Mouse (Mus musculus) T-helper 2 cell (primary cell): Measurements from ENCODE around the gene Tspan4.

Source experiments
- in situ Hi-C: fragments of 300-600 bp; cut with MboI, MseI; formaldehyde crosslinking; loops from one replicate; pipeline ENCODE4 v1.15.1; 2025; ENCODE audit warnings: high pct_unique_total_duplicates

Tspan4 gene

GRCm38 (mm10) chr7:141502556-141502905 lies 27.5 kb downstream of the Tspan4 start:
- in situ Hi-C loops = no loop called here

- in situ Hi-C loops = no loop called here
Observed at GRCm38 (mm10) chr7:141506278-141506677, 31.2 kb downstream of the Tspan4 start.

GRCm38 (mm10) chr7:141508160-141508559 lies 33.1 kb downstream of the Tspan4 start:
- in situ Hi-C loops = no loop called here

- in situ Hi-C loops = no loop called here
Observed at GRCm38 (mm10) chr7:141510196-141510595, 35.2 kb downstream of the Tspan4 start.

- in situ Hi-C loops = no loop called here
Observed at GRCm38 (mm10) chr7:141510681-141511191, 35.7 kb downstream of the Tspan4 start.

GRCm38 (mm10) chr7:141517638-141518037 lies 42.6 kb downstream of the Tspan4 start:
- in situ Hi-C loops = loop anchor here (5.0 kb wide), 1 partner anchor 150 kb away; no protein-coding TSS in a partner anchor

GRCm38 (mm10) chr7:141518296-141518695 lies 43.3 kb downstream of the Tspan4 start:
- in situ Hi-C loops = loop anchor here (5.0 kb wide), 1 partner anchor 149 kb away; no protein-coding TSS in a partner anchor

GRCm38 (mm10) chr7:141518926-141519325 lies 43.9 kb downstream of the Tspan4 start:
- in situ Hi-C loops = loop anchor here (5.0 kb wide), 1 partner anchor 148 kb away; no protein-coding TSS in a partner anchor

GRCm38 (mm10) chr7:141519795-141520194 lies 44.8 kb downstream of the Tspan4 start:
- in situ Hi-C loops = loop anchor here (5.0 kb wide), 1 partner anchor 148 kb away; no protein-coding TSS in a partner anchor

GRCm38 (mm10) chr7:141523007-141523406 lies 48.0 kb downstream of the Tspan4 start:
- in situ Hi-C loops = no loop called here

- in situ Hi-C loops = no loop called here
Observed at GRCm38 (mm10) chr7:141524271-141524670, 49.2 kb downstream of the Tspan4 start.

GRCm38 (mm10) chr7:141524760-141525579 lies 49.9 kb downstream of the Tspan4 start:
- in situ Hi-C loops = no loop called here

- in situ Hi-C loops = no loop called here
Observed at GRCm38 (mm10) chr7:141525580-141525925, 50.5 kb downstream of the Tspan4 start.

- in situ Hi-C loops = loop anchor here (5.0 kb wide), 1 partner anchor 58 kb away; the partner anchor contains the start of genes Polr2l and Tspan4
Observed at GRCm38 (mm10) chr7:141535570-141535969, 60.5 kb downstream of the Tspan4 start.

GRCm38 (mm10) chr7:141538852-141539555 lies 64.0 kb downstream of the Tspan4 start:
- in situ Hi-C loops = loop anchor here (5.0 kb wide), 1 partner anchor 62 kb away; the partner anchor contains the start of genes Polr2l and Tspan4

GRCm38 (mm10) chr7:141539556-141540311 lies 64.7 kb downstream of the Tspan4 start, which contains the start of gene Chid1:
TSS of gene Chid1 (minus strand) at chr7:141539857.
- in situ Hi-C loops = loop anchor here (5.0 kb wide), 1 partner anchor 62 kb away; the partner anchor contains the start of genes Polr2l and Tspan4

- in situ Hi-C loops = no loop called here
Observed at GRCm38 (mm10) chr7:141540312-141541081, 65.5 kb downstream of the Tspan4 start.

GRCm38 (mm10) chr7:141541681-141542080 lies 66.6 kb downstream of the Tspan4 start:
- in situ Hi-C loops = no loop called here

- in situ Hi-C loops = no loop called here
Observed at GRCm38 (mm10) chr7:141542588-141542987, 67.5 kb downstream of the Tspan4 start.
